In the genomic region with DNA sequence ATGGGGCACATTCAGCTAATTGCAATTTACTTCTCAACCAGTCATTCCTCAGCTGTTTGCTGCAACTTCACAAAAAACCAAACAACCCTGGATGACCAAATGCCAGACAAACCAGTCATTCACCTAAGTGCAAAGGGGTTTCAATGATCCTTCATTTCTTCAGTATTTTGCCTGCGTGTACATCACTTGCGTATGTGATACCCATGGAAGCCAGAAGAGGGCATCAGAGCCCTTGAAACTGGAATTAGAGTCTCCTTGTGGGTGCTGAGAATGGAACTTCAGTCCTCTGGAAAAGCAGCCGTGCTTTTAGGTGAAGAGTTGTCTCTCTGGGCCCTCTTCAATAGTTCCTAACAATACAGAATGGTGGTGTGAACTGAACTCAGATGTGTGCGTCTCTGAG, we compare ENCODE assay signal across 25 mouse cellular contexts. TPM values are rescaled to one million over a fixed set of nuclear protein-coding genes. Genes with fewer than 3 reads are reported as not detected.
DNase-seq lines count a peak whose midpoint lies in the region; ATAC-seq and TF ChIP-seq lines count a peak whose summit lies in the region.
"Had no signal": no experiment of that assay in that cellular context is flagged by ENCODE, and none has a peak within 500 bp of the region (broad histone marks: within the 10 kb centered on the region; RNA-seq: fewer than 3 reads in every experiment).

No protein-coding gene starts in this region.

- H3K36me3 ChIP-seq in heart, adult 2 months (ENCODE audit: control insufficient read depth, insufficient read depth, low read length), result no peaks in the 10 kb centered on the region
- H3K36me3 ChIP-seq in E14TG2a.4 (ENCODE audit: insufficient read depth, low read length) (no peaks in the 10 kb centered on the region), ES-E14 (ENCODE audit: control insufficient read depth, insufficient read depth, low read length, poor library complexity, severe bottlenecking) (no peaks in the 10 kb centered on the region)
- no peaks in the 10 kb centered on the region for H3K36me3 ChIP-seq in hindbrain, embryonic 14.5 days (replicated peaks; ENCODE audit: control insufficient read depth, insufficient read depth)
- H3K36me3 ChIP-seq: embryonic facial prominence, embryonic 10.5 days; heart, embryonic 10.5 days; hindbrain, embryonic 12.5 days had no signal

- intact Hi-C loops in heart, adult 2 months (cut with DNase I), result no loop called here

- H3K4me1 ChIP-seq in heart, adult 2 months (ENCODE audit: control insufficient read depth, insufficient read depth, low read length), result no peaks in the 10 kb centered on the region
- H3K4me1 ChIP-seq in E14TG2a.4 (replicated peaks; ENCODE audit: low read depth, low read length), result peaks cover 4% of the 10 kb centered on the region
- H3K4me1 ChIP-seq in ES-E14 (ENCODE audit: control insufficient read depth in 2 of 2, insufficient read depth in 2 of 2, low read length in 2 of 2, poor library complexity in 1 of 2), result no peaks in the 10 kb centered on the region
- 0 out of 2 replicates have a peak, but pooled peaks cover 5% of the 10 kb centered on the region for H3K4me1 ChIP-seq in hindbrain, embryonic 14.5 days (replicated peaks; ENCODE audit: control insufficient read depth, insufficient read depth, low read length)
- H3K4me1 ChIP-seq: heart, embryonic 10.5 days had no signal

- peak; percentile 4; the same call in 1 of the 2 replicates for TF ChIP-seq CTCF in heart, adult 2 months (IDR thresholded peaks at IDR 0.05)
- peak; percentile 73 for TF ChIP-seq CTCF in E14TG2a.4 (conservative IDR thresholded peaks at IDR 0.05; ENCODE audit: low read length)

- TF ChIP-seq POLR2A in heart, adult 2 months (IDR thresholded peaks at IDR 0.05; ENCODE audit: insufficient read depth, low read depth, low read length), result no peak

- 87% methylated on average over 4 of the region's 4 CpGs for WGBS in heart, adult 2 months
- 95% methylated on average over 4 of the region's 4 CpGs for WGBS in hindbrain, embryonic 14.5 days

- no peak for TF ChIP-seq EP300 in heart, adult 2 months (IDR thresholded peaks at IDR 0.05; ENCODE audit: insufficient read depth, low read depth, low read length)

- H3K9ac ChIP-seq in heart, adult 2 months (ENCODE audit: low read depth, low read length), result no peak overlapping the region
- no peak overlapping the region for H3K9ac ChIP-seq in ES-E14 (ENCODE audit: insufficient read depth, low read depth, low read length, poor library complexity, severe bottlenecking)
- no peak overlapping the region for H3K9ac ChIP-seq in hindbrain, embryonic 14.5 days
- H3K9ac ChIP-seq: forebrain, embryonic 13.5 days; hindbrain, embryonic 12.5 days had no signal

- no peak overlapping the region for H3K4me2 ChIP-seq in hindbrain, embryonic 14.5 days (replicated peaks)
- H3K4me2 ChIP-seq: forebrain, embryonic 13.5 days; hindbrain, embryonic 12.5 days had no signal

- ATAC-seq in hindbrain, embryonic 14.5 days (ENCODE audit: low FRiP score), result no peak
- ATAC-seq: activated CD4-positive, CD25-positive, alpha-beta regulatory T cell, adult 4 months; forebrain, embryonic 13.5 days; hindbrain, postnatal 0 days had no signal

- no peaks in the 10 kb centered on the region for H3K27me3 ChIP-seq in heart, adult 2 months (ENCODE audit: control insufficient read depth, insufficient read depth, low read length)
- peaks cover 54% of the 10 kb centered on the region for H3K27me3 ChIP-seq in E14TG2a.4 (ENCODE audit: insufficient read depth, low read length)
- peaks cover 7% of the 10 kb centered on the region; the same call in 1 of the 2 replicates for H3K27me3 ChIP-seq in hindbrain, embryonic 14.5 days (ENCODE audit: control insufficient read depth, insufficient read depth, low read length)
- H3K27me3 ChIP-seq: CH12.LX had no signal

- H3K79me2 ChIP-seq in heart, adult 2 months (replicated peaks; ENCODE audit: control insufficient read depth, insufficient read depth, low read length), result no peaks in the 10 kb centered on the region

- H3K27ac ChIP-seq in heart, adult 2 months, result no peak overlapping the region
- H3K27ac ChIP-seq in ES-E14 (ENCODE audit: insufficient read depth, low read depth, low read length, poor library complexity, severe bottlenecking), result no peak overlapping the region
- no peak overlapping the region for H3K27ac ChIP-seq in hindbrain, embryonic 14.5 days
- H3K27ac ChIP-seq: embryonic facial prominence, embryonic 10.5 days; forebrain, embryonic 13.5 days; heart, embryonic 10.5 days; hindbrain, embryonic 12.5 days; hindbrain, postnatal 0 days had no signal

- in situ Hi-C loops in ES-E14 (cut with MboI; ENCODE audit: low sequenced_read_pairs in 2 of 2, unreplicated experiment in 2 of 2), result no loop called here

- DNase-seq in heart, adult 2 months, result no peak
- no peak for DNase-seq in heart, adult 9 months (ENCODE audit: low spot score in 2 of 2)
- DNase-seq in ES-E14 (ENCODE audit: low read depth, low spot score) (peak; percentile 20), ZHBTc4 (ENCODE audit: low read depth, low spot score) (peak; percentile 59)
- no peak for DNase-seq in hindbrain, embryonic 14.5 days (ENCODE audit: low spot score)
- DNase-seq: adrenal gland, postnatal 25 days; cerebellum, adult 2 months; cerebellum, postnatal 10 days; gastrocnemius, postnatal 14 days; heart, postnatal 10 days; heart, postnatal 4 days; kidney, adult 11 months had no signal

- H3K9me3 ChIP-seq in E14TG2a.4 (ENCODE audit: low read length) (no peaks in the 10 kb centered on the region; the same call in 1 of the 2 replicates), ES-E14 (ENCODE audit: control insufficient read depth, insufficient read depth, low read depth, low read length) (no peaks in the 10 kb centered on the region)
- H3K9me3 ChIP-seq in hindbrain, embryonic 14.5 days (ENCODE audit: control insufficient read depth, low read length), result no peaks in the 10 kb centered on the region
- H3K9me3 ChIP-seq: embryonic facial prominence, embryonic 10.5 days; forebrain, embryonic 13.5 days; heart, embryonic 10.5 days; hindbrain, embryonic 12.5 days had no signal

- H3K4me3 ChIP-seq in heart, adult 2 months, result no peak overlapping the region
- no peak overlapping the region for H3K4me3 ChIP-seq in E14TG2a.4 (replicated peaks; ENCODE audit: low read length)
- H3K4me3 ChIP-seq in ES-E14 (ENCODE audit: insufficient read depth in 1 of 2, low read depth in 1 of 2, low read length in 2 of 2, poor library complexity in 1 of 2, severe bottlenecking in 1 of 2), result no peak overlapping the region
- no peak overlapping the region for H3K4me3 ChIP-seq in hindbrain, embryonic 14.5 days (replicated peaks; ENCODE audit: low read length)
- H3K4me3 ChIP-seq: embryonic facial prominence, embryonic 10.5 days; forebrain, embryonic 13.5 days; heart, embryonic 10.5 days; hindbrain, embryonic 12.5 days had no signal

TF ChIP-seq in ES-E14, 5 proteins besides CTCF, POLR2A, EP300 and RAD21:
- TF ChIP-seq HCFC1 (IDR thresholded peaks at IDR 0.05; ENCODE audit: borderline replicate concordance, insufficient read depth, low read length), result no peak
- TF ChIP-seq ZC3H11A (IDR thresholded peaks at IDR 0.05; ENCODE audit: borderline replicate concordance, low read depth, low read length), result no peak; the same call in 1 of the 2 replicates
- TF ChIP-seq CHD2 (IDR thresholded peaks at IDR 0.05; ENCODE audit: low read depth, low read length), result no peak

RNA-seq across cellular contexts. Expression of a gene that starts 6.2 kb away (rescaled TPM):
- not detected for total RNA-seq in heart, adult 2 months (2021)
- polyA plus RNA-seq in heart, adult 2 months (2012; rRNA removed), result not detected in 2 replicates
- not detected in 2 replicates for total RNA-seq in ES-E14 (2012; rRNA removed)
- 0.24 TPM in 1 of 2 replicates, not detected in the other for polyA plus RNA-seq in hindbrain, embryonic 14.5 days (2014; fragmentation: Nextera tagmentation; extraction: Ambion mirVana)
- total RNA-seq: adrenal gland, adult 18-20 months; adrenal gland, postnatal 25 days; CH12.LX; gastrocnemius, postnatal 14 days; granulocyte monocyte progenitor cell, adult 5-6 weeks; heart, postnatal 10 days; heart, postnatal 4 days; hindbrain, postnatal 0 days had no signal
- polyA plus RNA-seq: activated CD4-positive, CD25-positive, alpha-beta regulatory T cell, adult 4 months; cerebellum, adult 2 months; embryonic facial prominence, embryonic 10.5 days; embryonic facial prominence, embryonic 14.5 days; forebrain, embryonic 13.5 days; heart, embryonic 10.5 days; heart, embryonic 14.5 days; hindbrain, embryonic 12.5 days; hindbrain, postnatal 0 days; intestine, embryonic 14.5 days had no signal

Comparison
In these comparisons a context has a peak if more than half of its experiments do, and no peak if none do; other contexts are left out.
1. DNase-seq: peak in ES-E14 (single experiment) and ZHBTc4 (single experiment); none in heart, adult 2 months (0 of 2), heart, adult 9 months (0 of 2) and hindbrain, embryonic 14.5 days (single experiment).